Mouse (Mus musculus) embryo, embryonic 10 days (tissue): Measurements from ENCODE around the gene BC004004.
"Not testable (repeated sequence)": the region's sequence is repeated elsewhere in the genome, so short reads cannot be mapped to it uniquely, and the experiment has no call there.

Source experiments
- DNase-seq: peaks from one replicate; pipeline ENCODE4 v3.0.0-alpha.2; 2015; ENCODE audit warnings: low spot score

Gene BC004004

DNA sequence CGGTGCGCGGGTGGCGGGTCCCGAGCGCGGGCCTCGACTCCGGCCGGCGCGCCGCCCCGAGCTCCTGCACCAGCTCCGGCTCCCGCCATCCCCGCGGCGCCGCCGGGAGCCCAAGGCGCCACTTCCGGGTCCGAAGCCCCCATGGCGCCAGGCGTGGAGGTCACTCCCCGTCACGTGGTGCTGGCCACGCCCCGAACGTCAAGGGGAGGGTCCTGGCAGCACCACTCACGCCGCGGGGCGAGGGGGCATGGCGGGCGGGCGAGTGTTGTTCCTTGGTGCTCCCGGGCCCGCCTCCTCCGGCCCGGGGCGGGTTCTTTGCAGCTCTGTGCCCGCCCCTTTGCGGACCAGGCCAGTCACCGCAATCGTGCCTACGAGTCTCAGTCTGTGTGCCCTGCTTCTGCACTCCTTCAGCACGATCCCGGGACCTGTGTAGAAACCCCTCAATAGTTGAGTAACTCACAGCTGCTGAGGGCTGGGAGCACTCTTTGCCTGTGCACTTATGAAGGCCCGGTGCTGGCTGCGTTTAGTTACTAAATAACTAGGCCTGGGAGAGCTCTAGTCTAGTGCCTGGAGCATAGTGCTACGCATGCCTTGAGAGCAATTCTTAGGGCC lies 79.2 kb downstream of the BC004004 start, which contains the start of gene Mtch1:
TSS of gene Mtch1 (minus strand) at position 290 of the 612 bp plus-strand sequence.
- DNase-seq: peak; percentile 100

DNA sequence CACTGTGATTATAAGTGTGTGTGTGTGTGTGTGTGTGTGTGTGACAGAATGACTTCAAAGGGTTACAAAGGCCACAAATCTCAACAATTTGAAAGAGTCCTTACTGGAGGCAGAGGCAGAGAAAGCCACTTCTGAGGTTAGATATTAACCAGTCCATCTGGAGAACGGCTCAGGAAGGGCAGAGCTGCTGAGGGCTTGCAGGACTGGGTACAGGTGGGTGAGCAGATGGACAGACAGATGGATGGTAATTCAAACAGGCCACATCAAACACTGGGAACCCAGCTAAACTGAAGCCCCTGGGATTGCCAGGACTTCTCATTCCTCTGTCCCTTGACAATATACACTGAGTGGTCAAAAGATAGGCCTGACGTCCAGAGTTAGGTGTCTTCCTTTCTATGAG lies 80.4 kb downstream of the BC004004 start:
- DNase-seq: no peak

DNA sequence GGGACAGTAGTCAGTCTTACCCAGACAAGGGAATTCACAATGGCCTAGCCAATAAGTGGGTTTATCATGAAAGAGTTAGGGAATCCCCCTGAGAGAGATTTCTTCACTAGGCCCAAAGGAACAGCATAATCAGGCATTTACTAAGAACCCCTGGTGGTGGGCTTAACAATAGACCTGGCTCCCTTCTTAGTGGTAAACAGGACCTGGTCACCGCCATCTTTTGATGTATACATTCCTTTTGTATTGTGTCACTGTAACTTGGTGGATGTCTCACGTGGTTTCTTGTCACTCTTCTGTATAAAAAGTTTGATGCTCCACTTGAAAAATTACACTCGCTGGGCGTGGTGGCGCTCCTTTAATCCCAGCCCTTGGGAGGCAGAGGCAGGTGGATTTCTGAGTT lies 82.5 kb downstream of the BC004004 start:
- not testable (repeated sequence) for DNase-seq

- DNase-seq: peak; percentile 65
Observed at GRCm38 (mm10) chr17:29355461-29355840, 86.9 kb downstream of the BC004004 start.

GRCm38 (mm10) chr17:29355841-29356478 lies 87.4 kb downstream of the BC004004 start:
- no peak for DNase-seq

DNA sequence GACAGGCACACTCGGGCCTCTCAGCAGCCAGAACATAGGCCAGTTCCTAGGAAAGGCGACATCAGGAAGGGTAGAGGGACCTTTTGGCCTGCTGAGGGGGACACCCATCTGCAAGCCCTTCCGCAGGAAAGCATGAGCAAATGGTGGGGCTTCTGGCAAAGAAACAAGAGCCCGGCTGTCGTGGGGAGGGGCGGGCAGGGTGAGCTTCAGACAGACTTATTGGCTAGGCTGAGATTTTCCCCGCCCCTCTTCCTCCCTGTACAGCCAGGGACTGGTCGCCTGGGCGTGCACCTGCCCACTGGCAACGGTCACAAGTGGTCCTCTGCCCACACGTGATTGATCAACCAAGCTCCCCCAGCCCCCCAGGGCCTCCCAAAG lies 87.9 kb downstream of the BC004004 start:
- DNase-seq: peak; percentile 90

GRCm38 (mm10) chr17:29356882-29357281 lies 88.3 kb downstream of the BC004004 start:
- DNase-seq: no peak

GRCm38 (mm10) chr17:29358928-29359327 lies 90.3 kb downstream of the BC004004 start:
- no peak for DNase-seq

- peak; percentile 33 for DNase-seq
Observed at GRCm38 (mm10) chr17:29360761-29361221, 92.2 kb downstream of the BC004004 start, which contains the start of gene Fgd2. Gene Fgd2 (plus strand): TSS chr17:29360914.

- DNase-seq: no peak
Observed at GRCm38 (mm10) chr17:29361982-29362691, 93.5 kb downstream of the BC004004 start.

GRCm38 (mm10) chr17:29363109-29363508 lies 94.5 kb downstream of the BC004004 start:
- no peak for DNase-seq
